Mouse (Mus musculus) testis, adult 2 months (tissue): ENCODE data around the gene Gm20388.
"Not testable (repeated sequence)": the region's sequence is repeated elsewhere in the genome, so short reads cannot be mapped to it uniquely, and the experiment has no call there.

ENCODE experiments used
- CTCF ChIP-seq: fragments of 200-500 bp; IDR thresholded peaks from 2 replicates; pipeline ENCODE4 v1.5.1; 2012; ENCODE audit warnings: low read depth, mild to moderate bottlenecking, inconsistent platforms, low read length, moderate library complexity; ENCODE audit not compliant: control insufficient read depth, insufficient read depth, insufficient replicate concordance
- POLR2A ChIP-seq: fragments of 200-500 bp; IDR thresholded peaks from 2 replicates; pipeline ENCODE4 v1.6.1; 2012; ENCODE audit warnings: low read depth, mild to moderate bottlenecking, inconsistent platforms, low read length, moderate library complexity; ENCODE audit not compliant: control insufficient read depth

GRCm38 (mm10) chr8:123575386-123575785 lies 3664.7 kb downstream of the Gm20388 start:
- TF ChIP-seq POLR2A, CTCF: not testable (repeated sequence)
